Mouse (Mus musculus): ENCODE data around the gene Clstn1. TPM values are rescaled to one million over a fixed set of nuclear protein-coding genes. Genes with fewer than 3 reads are reported as not detected.
A peak's percentile ranks its signal among the peaks of the same experiment; 100 is the strongest.

Clstn1 gene
- polyA plus RNA-seq, 1 experiment from 2014 or later = 147 TPM

DNA sequence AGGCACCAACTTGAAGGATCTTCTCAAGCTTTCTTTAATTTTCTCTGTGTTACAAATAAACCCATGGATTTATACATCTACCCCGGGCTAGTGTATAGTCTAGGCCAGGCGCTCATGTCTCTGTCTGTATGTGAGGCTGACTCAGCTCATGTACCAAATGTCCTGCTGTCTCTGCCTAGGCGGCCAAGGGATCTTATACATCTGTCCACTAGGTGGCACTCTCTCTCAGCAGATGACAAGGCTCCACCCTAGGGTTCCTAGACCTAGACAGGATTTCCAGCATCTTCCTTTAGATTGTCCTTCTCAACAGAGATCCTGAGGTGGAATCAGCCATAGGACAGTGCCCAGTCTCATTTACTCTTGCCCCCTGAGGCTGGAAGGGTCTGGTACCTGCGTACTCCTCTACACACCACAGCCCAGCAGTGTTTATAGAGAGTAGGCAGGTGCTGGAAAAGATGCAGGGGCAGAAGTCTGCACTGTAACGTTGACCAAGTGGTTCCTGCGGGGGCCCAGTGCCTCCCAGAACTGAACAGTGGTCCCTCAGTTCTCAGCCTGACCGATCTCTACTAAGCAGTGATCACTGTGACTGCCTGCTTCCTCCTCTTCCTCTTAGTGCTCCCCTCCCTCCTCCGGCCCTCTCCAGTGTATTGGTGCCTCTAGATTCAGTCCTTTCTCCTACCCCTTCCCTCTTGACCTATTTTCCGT, 36.9 kb upstream of the Clstn1 start:
- peak; percentile 95 for DNase-seq (ENCODE audit: low spot score)
- no peak overlapping the region for H3K4me3 ChIP-seq (replicated peaks; ENCODE audit: low read length)
- no peak overlapping the region for H3K27ac ChIP-seq
- H3K9ac ChIP-seq = no peak overlapping the region
- H3K36me3 ChIP-seq (replicated peaks; ENCODE audit: control insufficient read depth, insufficient read depth) = peaks cover 35% of the 10 kb centered on the region
- no peaks in the 10 kb centered on the region for H3K9me3 ChIP-seq (ENCODE audit: control insufficient read depth, low read length)
- H3K4me1 ChIP-seq (replicated peaks; ENCODE audit: control insufficient read depth, insufficient read depth, low read length) = no peaks in the 10 kb centered on the region; the same call in 1 of the 2 replicates
- WGBS = 70% methylated on average over 9 of the region's 9 CpGs
- ATAC-seq (ENCODE audit: low FRiP score) = peak; percentile 89
- H3K27me3 ChIP-seq (ENCODE audit: control insufficient read depth, insufficient read depth, low read length) = no peaks in the 10 kb centered on the region
- no peak overlapping the region for H3K4me2 ChIP-seq (replicated peaks)

DNA sequence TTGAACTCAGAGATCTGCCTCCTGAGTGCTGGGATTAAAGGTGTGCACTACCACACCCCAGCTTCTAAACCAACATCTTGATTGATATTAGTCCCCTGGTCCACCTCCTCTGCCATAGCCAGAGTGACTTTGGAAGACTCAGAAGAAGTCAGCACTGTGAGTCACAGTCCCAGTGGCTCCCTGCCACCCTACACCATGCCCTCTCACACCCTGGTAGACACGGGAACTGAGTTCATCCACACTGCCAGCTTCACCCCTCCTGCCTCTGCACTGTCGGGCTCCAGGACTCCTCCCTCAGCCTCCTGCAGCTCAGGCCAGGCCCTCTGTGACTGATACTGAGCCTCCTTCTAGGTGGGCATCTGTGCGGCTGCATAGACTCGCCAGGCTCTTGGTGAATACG, 35.4 kb upstream of the Clstn1 start:
- H3K9ac ChIP-seq = no peak overlapping the region; the same call in 1 of the 2 replicates
- no peak overlapping the region for H3K27ac ChIP-seq
- peaks cover 30% of the 10 kb centered on the region for H3K36me3 ChIP-seq (replicated peaks; ENCODE audit: control insufficient read depth, insufficient read depth)
- no peaks in the 10 kb centered on the region for H3K9me3 ChIP-seq (ENCODE audit: control insufficient read depth, low read length)
- H3K27me3 ChIP-seq (ENCODE audit: control insufficient read depth, insufficient read depth, low read length) = no peaks in the 10 kb centered on the region
- DNase-seq (ENCODE audit: low spot score) (no peak), ATAC-seq (ENCODE audit: low FRiP score) (no peak)
- no peak overlapping the region for H3K4me3 ChIP-seq (replicated peaks; ENCODE audit: low read length)
- no peak overlapping the region for H3K4me2 ChIP-seq (replicated peaks)
- no peaks in the 10 kb centered on the region; the same call in 1 of the 2 replicates for H3K4me1 ChIP-seq (replicated peaks; ENCODE audit: control insufficient read depth, insufficient read depth, low read length)
- WGBS = 79% methylated on average over 5 of the region's 5 CpGs

DNA sequence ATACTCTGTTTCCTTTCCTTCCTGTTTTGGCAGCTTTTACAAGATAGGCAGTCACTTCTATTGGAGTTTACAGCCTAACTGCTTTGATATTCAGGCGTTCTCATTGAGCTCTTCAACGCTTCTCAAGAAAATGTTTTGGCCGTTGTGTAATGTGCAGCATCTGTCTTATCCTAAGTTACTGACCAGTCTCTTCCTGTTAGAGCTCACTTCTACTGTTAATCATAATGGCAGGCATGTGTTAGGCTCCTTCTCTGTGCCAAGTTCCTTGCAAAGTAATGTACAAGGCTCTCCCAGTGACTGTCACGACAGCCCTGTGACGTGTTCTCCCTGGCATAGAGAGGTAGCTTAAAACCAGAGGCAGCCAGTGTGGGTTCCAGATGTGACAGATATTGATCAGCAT, 34.6 kb upstream of the Clstn1 start:
- no peak overlapping the region for H3K9ac ChIP-seq
- no peaks in the 10 kb centered on the region for H3K27me3 ChIP-seq (ENCODE audit: control insufficient read depth, insufficient read depth, low read length)
- no peak overlapping the region for H3K4me3 ChIP-seq (replicated peaks; ENCODE audit: low read length)
- DNase-seq (ENCODE audit: low spot score) (no peak), ATAC-seq (ENCODE audit: low FRiP score) (no peak)
- H3K36me3 ChIP-seq (replicated peaks; ENCODE audit: control insufficient read depth, insufficient read depth) = peaks cover 21% of the 10 kb centered on the region
- no peaks in the 10 kb centered on the region; the same call in 1 of the 2 replicates for H3K4me1 ChIP-seq (replicated peaks; ENCODE audit: control insufficient read depth, insufficient read depth, low read length)
- H3K27ac ChIP-seq = no peak overlapping the region
- 91% methylated on average over 5 of the region's 5 CpGs for WGBS
- no peaks in the 10 kb centered on the region for H3K9me3 ChIP-seq (ENCODE audit: control insufficient read depth, low read length)
- H3K4me2 ChIP-seq (replicated peaks) = no peak overlapping the region

DNA sequence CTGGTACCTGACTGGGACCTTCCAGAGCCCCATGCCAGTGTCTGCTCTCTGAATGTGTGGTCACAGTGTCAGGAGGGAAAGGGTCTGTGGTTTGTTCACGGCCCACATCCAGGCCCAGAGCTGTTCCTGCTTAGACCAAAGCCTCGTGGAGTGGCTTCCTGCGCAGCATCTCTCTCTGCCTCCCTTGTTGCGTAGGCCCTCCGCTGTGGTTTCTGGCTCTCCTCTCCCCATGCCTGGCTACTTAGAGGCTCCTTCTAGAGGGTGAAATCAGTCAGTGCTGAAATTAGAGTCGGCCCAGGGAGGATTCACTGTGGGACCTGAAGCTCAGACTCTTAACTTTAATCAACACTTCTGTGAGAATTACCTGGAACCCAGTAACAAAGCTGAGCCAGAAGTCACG, 32.4 kb upstream of the Clstn1 start:
- no peak for DNase-seq (ENCODE audit: low spot score)
- no peak overlapping the region for H3K27ac ChIP-seq
- WGBS = 74% methylated on average over 7 of the region's 7 CpGs

DNA sequence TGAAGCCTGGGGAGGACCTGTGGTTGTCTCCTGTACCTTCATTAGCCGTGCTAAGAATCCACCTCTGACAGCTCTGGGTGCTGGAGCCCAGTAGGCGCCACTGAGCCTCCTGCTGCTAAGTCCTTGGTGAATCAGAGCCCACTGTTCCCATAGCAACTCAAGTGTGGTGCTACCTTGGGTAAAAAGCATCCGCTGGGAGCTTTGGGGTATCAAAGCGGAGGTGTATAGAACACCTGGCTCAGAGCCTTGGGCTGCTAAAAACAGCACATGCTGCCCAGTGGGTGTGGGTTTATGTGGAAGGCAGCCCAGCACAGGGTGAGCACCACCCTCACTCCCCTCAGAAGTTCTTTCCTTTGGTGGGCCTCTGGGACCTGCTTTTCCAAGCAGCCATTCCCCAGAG, 30.2 kb upstream of the Clstn1 start:
- H3K27me3 ChIP-seq (ENCODE audit: control insufficient read depth, insufficient read depth, low read length) = no peaks in the 10 kb centered on the region
- no peak overlapping the region for H3K27ac ChIP-seq
- H3K9me3 ChIP-seq (ENCODE audit: control insufficient read depth, low read length) = no peaks in the 10 kb centered on the region
- DNase-seq (ENCODE audit: low spot score) = no peak
- WGBS = 91% methylated on average over 4 of the region's 4 CpGs
- H3K4me1 ChIP-seq (replicated peaks; ENCODE audit: control insufficient read depth, insufficient read depth, low read length) = no peaks in the 10 kb centered on the region; the same call in 1 of the 2 replicates
- H3K9ac ChIP-seq = no peak overlapping the region
- peaks cover 15% of the 10 kb centered on the region for H3K36me3 ChIP-seq (replicated peaks; ENCODE audit: control insufficient read depth, insufficient read depth)
- no peak overlapping the region for H3K4me2 ChIP-seq (replicated peaks)
- no peak overlapping the region for H3K4me3 ChIP-seq (replicated peaks; ENCODE audit: low read length)
- no peak for ATAC-seq (ENCODE audit: low FRiP score)

More for the DNA sequence above, 32.4 kb upstream of the Clstn1 start:
- Histone ChIP-seq H3K9me3 (ENCODE audit: control insufficient read depth, low read length) (no peaks in the 10 kb centered on the region), H3K4me3 (replicated peaks; ENCODE audit: low read length) (no peak overlapping the region), H3K9ac (0 out of 2 replicates have a peak overlapping the region, but pooled peaks have one; percentile 20), H3K4me1 (replicated peaks; ENCODE audit: control insufficient read depth, insufficient read depth, low read length) (no peaks in the 10 kb centered on the region; the same call in 1 of the 2 replicates), H3K36me3 (replicated peaks; ENCODE audit: control insufficient read depth, insufficient read depth) (peaks cover 9% of the 10 kb centered on the region), H3K4me2 (replicated peaks) (no peak overlapping the region), H3K27me3 (ENCODE audit: control insufficient read depth, insufficient read depth, low read length) (no peaks in the 10 kb centered on the region)
- no peak for ATAC-seq (ENCODE audit: low FRiP score)

DNA sequence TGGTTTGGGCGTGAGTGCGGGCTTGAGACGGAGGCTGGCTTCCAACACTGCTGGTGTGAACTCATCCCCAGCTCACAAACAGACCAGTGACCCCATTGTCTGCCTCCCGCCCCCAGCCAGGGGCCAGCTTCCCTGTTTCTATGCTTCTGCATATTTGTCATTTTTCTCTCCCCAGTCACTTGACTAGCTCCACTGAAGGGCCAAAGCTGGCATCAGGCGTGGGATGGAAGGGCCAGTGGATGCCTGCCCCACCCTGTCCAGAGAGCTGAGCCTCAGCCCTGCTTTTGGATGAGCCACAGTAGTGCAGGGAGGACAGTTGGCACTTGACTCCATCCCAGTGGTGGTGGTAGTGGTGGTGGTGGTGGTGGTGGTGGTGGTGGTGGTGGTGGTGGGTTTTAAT, 28.4 kb upstream of the Clstn1 start:
- Histone ChIP-seq H3K9ac (no peak overlapping the region), H3K9me3 (ENCODE audit: control insufficient read depth, low read length) (no peaks in the 10 kb centered on the region), H3K4me3 (replicated peaks; ENCODE audit: low read length) (no peak overlapping the region), H3K36me3 (replicated peaks; ENCODE audit: control insufficient read depth, insufficient read depth) (peaks cover 15% of the 10 kb centered on the region), H3K4me2 (replicated peaks) (no peak overlapping the region), H3K27me3 (ENCODE audit: control insufficient read depth, insufficient read depth, low read length) (no peaks in the 10 kb centered on the region), H3K4me1 (replicated peaks; ENCODE audit: control insufficient read depth, insufficient read depth, low read length) (peaks cover 12% of the 10 kb centered on the region), H3K27ac (no peak overlapping the region)
- ATAC-seq (ENCODE audit: low FRiP score) (no peak), DNase-seq (ENCODE audit: low spot score) (no peak)
- 77% methylated on average over 5 of the region's 5 CpGs for WGBS

DNA sequence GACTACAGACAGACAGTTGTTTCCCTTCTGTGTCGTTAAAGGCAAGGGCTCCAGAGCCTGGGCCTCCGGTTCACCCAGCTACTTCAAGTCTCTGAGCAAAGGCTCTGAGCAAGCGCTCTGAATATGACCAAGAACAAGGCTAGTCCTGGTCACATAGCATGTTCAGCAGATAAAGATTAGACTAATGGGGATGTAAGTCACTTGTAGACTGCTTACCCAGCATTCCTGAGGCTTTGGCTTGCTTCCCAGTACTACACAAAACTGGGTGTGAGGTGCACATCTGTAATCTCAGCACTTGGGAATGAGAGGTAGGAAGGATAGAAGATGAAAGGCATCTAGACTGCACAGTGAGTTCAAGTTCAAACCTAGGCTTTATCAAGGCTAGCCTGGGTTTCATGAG, 27.9 kb upstream of the Clstn1 start:
- no peak overlapping the region for H3K4me3 ChIP-seq (replicated peaks; ENCODE audit: low read length)
- no peaks in the 10 kb centered on the region for H3K27me3 ChIP-seq (ENCODE audit: control insufficient read depth, insufficient read depth, low read length)
- no peak overlapping the region for H3K27ac ChIP-seq
- no peak overlapping the region for H3K4me2 ChIP-seq (replicated peaks)
- H3K36me3 ChIP-seq (replicated peaks; ENCODE audit: control insufficient read depth, insufficient read depth) = peaks cover 15% of the 10 kb centered on the region
- peaks cover 17% of the 10 kb centered on the region for H3K4me1 ChIP-seq (replicated peaks; ENCODE audit: control insufficient read depth, insufficient read depth, low read length)
- DNase-seq (ENCODE audit: low spot score) (no peak), ATAC-seq (ENCODE audit: low FRiP score) (no peak)
- 85% methylated on average over 3 of the region's 3 CpGs for WGBS
- no peaks in the 10 kb centered on the region for H3K9me3 ChIP-seq (ENCODE audit: control insufficient read depth, low read length)
- H3K9ac ChIP-seq = no peak overlapping the region

DNA sequence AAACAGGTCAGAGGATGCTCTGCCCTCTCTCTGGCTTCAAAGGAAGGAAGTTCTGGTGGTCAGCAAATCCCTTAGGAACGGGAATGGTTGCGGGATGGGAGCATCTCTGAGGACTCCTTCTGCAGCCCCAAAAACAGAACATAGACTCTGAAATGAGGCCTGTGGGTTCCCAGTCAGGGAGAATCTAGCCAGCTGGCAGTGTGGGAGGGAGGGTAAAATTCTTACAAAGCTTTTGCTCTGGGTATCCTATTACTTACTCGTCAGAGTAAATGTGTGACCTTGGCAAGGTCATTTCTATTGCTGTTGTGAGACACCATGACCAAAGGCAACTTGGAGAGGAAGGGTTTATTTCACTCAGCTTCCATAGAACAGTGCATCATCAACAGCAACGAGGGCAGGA, 24.9 kb upstream of the Clstn1 start:
- ATAC-seq (ENCODE audit: low FRiP score) (no peak), DNase-seq (ENCODE audit: low spot score) (no peak)
- 85% methylated on average over 4 of the region's 4 CpGs for WGBS
- Histone ChIP-seq H3K27me3 (ENCODE audit: control insufficient read depth, insufficient read depth, low read length) (no peaks in the 10 kb centered on the region), H3K4me2 (replicated peaks) (no peak overlapping the region), H3K4me1 (replicated peaks; ENCODE audit: control insufficient read depth, insufficient read depth, low read length) (peaks cover 35% of the 10 kb centered on the region), H3K9me3 (ENCODE audit: control insufficient read depth, low read length) (no peaks in the 10 kb centered on the region), H3K4me3 (replicated peaks; ENCODE audit: low read length) (no peak overlapping the region), H3K36me3 (replicated peaks; ENCODE audit: control insufficient read depth, insufficient read depth) (peaks cover 11% of the 10 kb centered on the region), H3K27ac (no peak overlapping the region), H3K9ac (no peak overlapping the region)

DNA sequence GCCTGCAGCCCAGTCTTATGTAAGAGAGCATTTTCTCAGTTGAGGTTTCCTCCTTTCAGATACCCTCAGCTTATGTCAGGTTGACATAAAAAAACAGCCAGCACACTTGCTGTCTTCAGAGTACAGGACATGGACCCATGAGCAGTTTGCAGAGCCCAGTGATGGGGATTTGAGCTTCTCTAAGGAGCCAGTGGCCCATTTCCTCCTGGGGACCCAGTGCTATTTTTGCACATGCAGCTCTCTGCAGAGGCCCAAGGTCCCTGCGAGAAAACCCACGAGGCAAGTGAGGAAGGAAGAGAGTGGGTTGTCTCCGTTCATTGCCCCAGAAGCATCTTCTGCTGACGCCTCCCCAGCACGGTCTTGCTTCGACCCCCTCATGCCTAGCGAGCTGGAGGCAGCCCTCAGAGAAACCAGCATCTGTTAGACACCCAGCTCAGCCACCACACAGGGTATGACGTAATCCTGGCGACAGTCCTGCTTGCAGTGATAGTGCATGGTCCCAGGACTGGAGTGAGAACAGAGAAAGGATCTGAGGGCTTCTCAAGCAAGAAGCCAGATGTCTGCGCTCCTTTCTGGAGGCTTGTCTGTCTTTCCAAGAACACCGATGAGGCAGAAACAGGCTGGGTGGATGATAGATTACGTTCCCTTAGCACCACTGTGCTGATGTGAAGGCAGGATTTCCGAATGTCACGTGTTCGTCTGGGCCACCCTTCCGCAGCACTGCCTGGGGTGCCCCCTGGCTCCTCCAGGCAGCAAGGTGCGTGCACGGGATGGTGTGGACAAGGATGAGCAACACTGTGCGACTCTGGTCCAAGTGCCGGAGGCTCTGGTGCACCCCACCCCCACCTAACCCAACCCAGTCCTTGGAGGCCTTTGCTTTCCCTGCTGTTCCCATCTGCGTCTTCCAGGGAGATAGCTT, 24.0 kb upstream of the Clstn1 start:
- 34% methylated on average over 21 of the region's 21 CpGs for WGBS

More for the DNA sequence above, 24.0 kb upstream of the Clstn1 start:
- Histone ChIP-seq H3K4me1 (replicated peaks; ENCODE audit: control insufficient read depth, insufficient read depth, low read length) (peaks cover 35% of the 10 kb centered on the region), H3K9me3 (ENCODE audit: control insufficient read depth, low read length) (no peaks in the 10 kb centered on the region), H3K27me3 (ENCODE audit: control insufficient read depth, insufficient read depth, low read length) (no peaks in the 10 kb centered on the region), H3K4me2 (replicated peaks) (peak overlapping the region; percentile 36), H3K9ac (peak overlapping the region; percentile 32), H3K27ac (peak overlapping the region; percentile 93), H3K4me3 (replicated peaks; ENCODE audit: low read length) (no peak overlapping the region), H3K36me3 (replicated peaks; ENCODE audit: control insufficient read depth, insufficient read depth) (peaks cover 11% of the 10 kb centered on the region)
- ATAC-seq (ENCODE audit: low FRiP score) = peak; percentile 63
- peak; percentile 62 for DNase-seq (ENCODE audit: low spot score)
